Mouse (Mus musculus) embryonic facial prominence, embryonic 14.5 days (tissue): Measurements from ENCODE around the gene Gtsf1. TPM values are rescaled to one million over a fixed set of nuclear protein-coding genes. Genes with fewer than 3 reads are reported as not detected.
"Not testable (repeated sequence)": the region's sequence is repeated elsewhere in the genome, so short reads cannot be mapped to it uniquely, and the experiment has no call there.

ENCODE experiments used
- ATAC-seq: fragments of 200-750 bp; cut with Nextera tagmentation; 2 replicates; pipeline ENCODE4 v1.8.0; 2017; ENCODE audit warnings: low read depth, moderate number of reproducible peaks, moderate TSS enrichment
- DNase-seq: peaks from one replicate; pipeline ENCODE4 v3.0.0-alpha.2; 2015; ENCODE audit warnings: low spot score
- H3K27ac ChIP-seq: fragments of 300-500 bp; sonication (generic); replicated peaks from 2 replicates; pipeline ENCODE4 v1.5.1; 2014; ENCODE audit warnings: low read depth, mild to moderate bottlenecking, low read length, moderate library complexity
- H3K27me3 ChIP-seq: fragments of 300-500 bp; sonication (generic); replicated peaks from 2 replicates; pipeline ENCODE4 v1.6.1; 2014; ENCODE audit warnings: low read length; ENCODE audit not compliant: control insufficient read depth, insufficient read depth
- H3K36me3 ChIP-seq: fragments of 300-500 bp; sonication (generic); 2 replicates; pipeline ENCODE4 v1.6.1; 2014; ENCODE audit warnings: low read length, mixed read lengths; ENCODE audit not compliant: control insufficient read depth, insufficient read depth
- H3K4me1 ChIP-seq: fragments of 300-500 bp; sonication (generic); 2 replicates; pipeline ENCODE4 v1.6.1; 2014; ENCODE audit warnings: antibody characterized with exemption, low read length; ENCODE audit not compliant: control insufficient read depth, insufficient read depth
- H3K4me2 ChIP-seq: fragments of 300-500 bp; sonication (generic); 2 replicates; pipeline ENCODE4 v1.6.1; 2014; ENCODE audit warnings: low read depth, mild to moderate bottlenecking, low read length, moderate library complexity, mixed read lengths
- H3K4me3 ChIP-seq: fragments of 300-500 bp; sonication (generic); 2 replicates; pipeline ENCODE4 v1.5.1; 2014; ENCODE audit warnings: low read depth, mild to moderate bottlenecking, low read length
- H3K9ac ChIP-seq: fragments of 300-500 bp; sonication (generic); 2 replicates; pipeline ENCODE4 v1.6.1; 2014; ENCODE audit warnings: low read depth, mild to moderate bottlenecking, low read length, moderate library complexity, mixed read lengths
- H3K9me3 ChIP-seq: fragments of 300-500 bp; sonication (generic); 2 replicates; pipeline ENCODE4 v1.6.1; 2016; ENCODE audit warnings: low read length; ENCODE audit not compliant: control insufficient read depth
- whole genome bisulfite sequencing: fragments of 180-500 bp; shearing (Covaris S2); extraction: QIAGEN DNeasy Blood & Tissue Kit; methylation state at CpG from one replicate; pipeline ENCODE4 v1.1.7; 2014; 5-methylcytosine and 5-hydroxymethylcytosine counted together
- polyA plus RNA-seq: library from polyadenylated mRNA; unstranded; fragments of >200 nt; fragmentation: Nextera tagmentation; extraction: Ambion mirVana; gene quantifications from 2 replicates; pipeline ENCODE4 v1.2.1, GENCODE M21; 2014

Gtsf1 gene
- polyA plus RNA-seq, 1 experiment from 2014 or later: not detected

- 86% methylated on average over 13 of the region's 13 CpGs for WGBS
- H3K27me3 ChIP-seq: no peaks in the 10 kb centered on the region
- H3K9me3 ChIP-seq: no peaks in the 10 kb centered on the region
- H3K36me3 ChIP-seq: no peaks in the 10 kb centered on the region
- H3K9ac ChIP-seq: no peak within 1 kb of the TSS
- no peak for ATAC-seq
- no peak within 1 kb of the TSS for H3K4me2 ChIP-seq
- no peak within 1 kb of the TSS for H3K27ac ChIP-seq
- H3K4me3 ChIP-seq: no peak within 1 kb of the TSS
- peak; percentile 9 for DNase-seq
- H3K4me1 ChIP-seq: no peaks in the 10 kb centered on the region
Measured at GRCm38 (mm10) chr15:103453551-103454218, 23.4 kb upstream of the Gtsf1 start, which contains the start of gene Nckap1l. Gene Nckap1l (plus strand): TSS chr15:103453794.

- Histone ChIP-seq H3K27ac (no peak within 1 kb of the TSS), H3K36me3 (no peaks in the 10 kb centered on the region), H3K4me1 (no peaks in the 10 kb centered on the region), H3K9ac (no peak within 1 kb of the TSS), H3K4me2 (no peak within 1 kb of the TSS), H3K9me3 (no peaks in the 10 kb centered on the region), H3K4me3 (no peak within 1 kb of the TSS), H3K27me3 (no peaks in the 10 kb centered on the region)
- ATAC-seq (no peak), DNase-seq (no peak)
- 33% methylated on average over 3 of the region's 3 CpGs for WGBS
Measured at GRCm38 (mm10) chr15:103448369-103448768, 18.1 kb upstream of the Gtsf1 start, which contains the start of gene Gtsf2. Gene Gtsf2 (minus strand): TSS chr15:103448469.

- WGBS: 84% methylated on average over 3 of the region's 4 CpGs
- ATAC-seq: not testable (repeated sequence)
Measured at GRCm38 (mm10) chr15:103445966-103446365, 15.7 kb upstream of the Gtsf1 start.

GRCm38 (mm10) chr15:103427017-103427416, 3.3 kb downstream of the Gtsf1 start:
- ATAC-seq: no peak
- H3K4me1 ChIP-seq: no peaks in the 10 kb centered on the region
- WGBS: 32% methylated on average over 2 of the region's 2 CpGs

More at GRCm38 (mm10) chr15:103445966-103446365, 15.7 kb upstream of the Gtsf1 start:
- H3K27ac ChIP-seq, DNase-seq, H3K4me3 ChIP-seq, H3K27me3 ChIP-seq, H3K9me3 ChIP-seq, H3K4me1 ChIP-seq, H3K36me3 ChIP-seq, H3K4me2 ChIP-seq, H3K9ac ChIP-seq: not testable (repeated sequence)

GRCm38 (mm10) chr15:103405586-103405985, 24.7 kb downstream of the Gtsf1 start:
- 97% methylated on average over 2 of the region's 3 CpGs for WGBS
- not testable (repeated sequence) for H3K9me3 ChIP-seq, H3K27ac ChIP-seq, H3K4me1 ChIP-seq, H3K36me3 ChIP-seq, H3K4me3 ChIP-seq, DNase-seq, ATAC-seq, H3K9ac ChIP-seq, H3K27me3 ChIP-seq, H3K4me2 ChIP-seq

More at GRCm38 (mm10) chr15:103427017-103427416, 3.3 kb downstream of the Gtsf1 start:
- Histone ChIP-seq H3K4me3 (no peak overlapping the region), H3K27me3 (no peaks in the 10 kb centered on the region), H3K27ac (no peak overlapping the region), H3K36me3 (no peaks in the 10 kb centered on the region), H3K4me2 (no peak overlapping the region), H3K9me3 (no peaks in the 10 kb centered on the region), H3K9ac (no peak overlapping the region)
- no peak for DNase-seq

GRCm38 (mm10) chr15:103401361-103401760, 28.9 kb downstream of the Gtsf1 start:
- DNase-seq (no peak), ATAC-seq (no peak)
- Histone ChIP-seq H3K36me3 (no peaks in the 10 kb centered on the region), H3K27me3 (no peaks in the 10 kb centered on the region), H3K9ac (no peak overlapping the region), H3K27ac (no peak overlapping the region), H3K4me1 (no peaks in the 10 kb centered on the region), H3K9me3 (no peaks in the 10 kb centered on the region), H3K4me3 (no peak overlapping the region), H3K4me2 (no peak overlapping the region)
- 93% methylated on average over 5 of the region's 5 CpGs for WGBS

- H3K9me3 ChIP-seq: no peaks in the 10 kb centered on the region
- no peaks in the 10 kb centered on the region for H3K27me3 ChIP-seq
- H3K36me3 ChIP-seq: no peaks in the 10 kb centered on the region
- ATAC-seq: no peak
- H3K27ac ChIP-seq: no peak overlapping the region
- no peaks in the 10 kb centered on the region for H3K4me1 ChIP-seq
- no peak overlapping the region for H3K9ac ChIP-seq
- no peak for DNase-seq
- H3K4me3 ChIP-seq: no peak overlapping the region
- no peak overlapping the region for H3K4me2 ChIP-seq
Measured at GRCm38 (mm10) chr15:103393577-103393976, 36.7 kb downstream of the Gtsf1 start.

- H3K27me3 ChIP-seq: no peaks in the 10 kb centered on the region
- no peaks in the 10 kb centered on the region for H3K9me3 ChIP-seq
- DNase-seq (peak; percentile 69), ATAC-seq (no peak)
- H3K4me2 ChIP-seq: no peak overlapping the region
- no peak overlapping the region for H3K9ac ChIP-seq
- H3K36me3 ChIP-seq: no peaks in the 10 kb centered on the region
- H3K27ac ChIP-seq: no peak overlapping the region
- no peak overlapping the region for H3K4me3 ChIP-seq
- 55% methylated on average over 3 of the region's 4 CpGs for WGBS
- H3K4me1 ChIP-seq: no peaks in the 10 kb centered on the region
Measured at GRCm38 (mm10) chr15:103388556-103389145, 41.6 kb downstream of the Gtsf1 start.
